Mouse (Mus musculus) right cerebral cortex, postnatal 14 days (tissue): ENCODE results near the gene Rbm44.
A peak's percentile ranks its signal among the peaks of the same experiment; 100 is the strongest.

ENCODE experiments used
- DNase-seq: peaks from one replicate; pipeline ENCODE4 v3.0.0; 2022

Rbm44 gene

DNA sequence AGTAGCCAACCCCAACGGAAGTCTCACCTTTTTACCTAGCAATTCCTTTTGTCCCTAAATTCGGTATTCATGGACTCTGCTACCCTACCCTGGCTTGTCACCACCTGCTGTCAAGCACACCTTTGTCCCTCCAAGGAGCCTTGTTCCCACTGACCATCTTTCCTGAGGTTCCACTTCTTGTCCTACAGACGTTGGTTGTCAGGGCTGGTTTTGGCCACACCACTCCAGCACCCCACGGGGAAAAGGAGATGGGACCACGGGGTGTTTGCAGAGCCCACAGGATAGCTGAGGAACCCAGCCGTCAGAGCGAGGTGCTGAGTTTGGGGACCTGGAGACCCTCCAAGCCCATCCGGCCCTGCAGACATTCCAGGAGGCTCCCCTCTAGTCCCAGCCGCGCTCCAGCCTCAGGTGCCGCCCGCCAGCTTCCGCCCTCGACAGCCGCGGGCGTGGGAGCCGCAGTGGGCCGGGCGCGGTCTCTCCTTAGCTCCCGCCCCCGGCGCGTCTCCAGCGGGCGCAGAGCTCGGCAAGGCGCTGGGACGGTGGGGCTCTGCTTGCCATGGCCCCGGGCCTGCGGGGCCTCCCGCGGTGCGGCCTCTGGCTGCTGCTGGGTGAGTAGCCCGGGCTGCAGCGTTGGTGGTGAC, 34.8 kb downstream of the Rbm44 start, which contains the start of gene Ramp1:
TSS of gene Ramp1 (plus strand) at position 290 of the 641 bp plus-strand sequence.
- peak; percentile 65 for DNase-seq

DNA sequence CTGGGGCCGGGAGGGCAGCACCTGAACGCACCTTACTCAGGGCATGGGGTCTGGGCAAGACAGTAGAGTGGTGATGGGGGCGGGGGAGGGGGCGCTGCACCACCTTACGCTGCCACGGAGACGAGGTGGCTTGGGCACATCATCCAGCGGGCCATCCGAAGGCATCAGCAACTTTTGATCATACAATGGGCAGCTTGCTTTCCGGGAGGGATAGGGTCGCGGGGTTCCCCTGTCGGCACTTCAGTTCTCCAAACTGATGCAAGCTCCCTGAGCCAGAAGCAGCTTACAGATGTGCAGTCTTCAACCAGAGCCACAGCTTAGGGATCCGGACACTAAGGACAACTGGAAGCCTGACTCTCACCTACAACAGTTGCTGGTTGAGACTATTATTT, 35.3 kb downstream of the Rbm44 start:
- no peak for DNase-seq

DNA sequence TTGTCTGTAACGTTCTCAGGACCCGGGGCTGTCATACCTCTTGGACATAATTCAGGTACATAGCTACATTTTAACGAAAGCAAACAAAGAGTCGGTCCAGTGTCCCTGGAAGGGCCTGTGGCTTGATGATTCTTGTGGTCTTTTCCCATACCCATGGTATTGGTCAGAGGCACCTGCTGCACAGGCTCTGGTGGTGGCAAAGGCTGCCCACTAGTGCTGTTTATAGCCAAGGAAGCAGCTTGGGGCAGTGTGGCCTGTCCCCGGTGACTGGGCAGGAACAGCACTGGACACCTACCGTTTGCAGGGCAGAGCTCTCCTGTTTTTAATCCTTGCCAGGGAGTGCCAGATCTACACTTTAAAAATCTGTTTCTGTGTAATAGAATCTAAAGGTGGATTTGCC, 35.8 kb downstream of the Rbm44 start:
- DNase-seq, result no peak

GRCm38 (mm10) chr1:91181261-91181660, 36.4 kb downstream of the Rbm44 start:
- DNase-seq, result no peak

DNA sequence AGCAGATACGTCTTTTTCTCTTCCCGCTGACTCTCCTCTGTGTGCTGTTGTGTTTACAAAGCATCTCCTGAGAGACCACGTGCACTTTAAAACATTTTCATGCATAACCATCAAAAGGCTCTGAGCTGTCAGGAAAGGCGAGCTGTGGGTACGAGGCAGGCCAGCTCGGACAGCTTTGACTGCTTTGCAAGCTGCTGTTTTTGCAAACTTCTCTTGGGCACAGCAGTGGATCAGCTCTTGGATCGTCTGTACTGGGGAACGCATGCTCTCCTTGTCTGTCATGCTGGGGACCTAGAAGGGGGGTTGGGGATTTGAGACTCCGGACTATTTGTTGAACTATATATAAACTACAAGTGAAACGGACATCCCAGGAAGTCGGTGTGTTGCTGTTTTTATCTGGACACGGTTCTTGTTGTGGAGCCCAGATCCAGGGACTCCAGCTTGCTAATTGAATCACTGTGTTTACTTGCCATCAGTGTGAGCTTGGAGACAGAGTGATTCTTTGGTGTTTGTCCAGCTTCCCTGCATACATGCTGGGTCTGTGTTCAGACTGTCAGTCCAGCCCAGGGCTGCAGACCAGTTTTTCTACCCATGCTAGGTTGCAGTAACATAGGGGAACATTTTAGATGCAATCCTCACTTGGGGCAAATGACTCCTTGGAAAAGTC, 37.0 kb downstream of the Rbm44 start:
- DNase-seq, result no peak

- no peak for DNase-seq
These were observed 38.4 kb downstream of the Rbm44 start for GRCm38 (mm10) chr1:91183305-91183704.

- DNase-seq, result no peak
These were observed 41.8 kb downstream of the Rbm44 start for GRCm38 (mm10) chr1:91186677-91187076.

DNA sequence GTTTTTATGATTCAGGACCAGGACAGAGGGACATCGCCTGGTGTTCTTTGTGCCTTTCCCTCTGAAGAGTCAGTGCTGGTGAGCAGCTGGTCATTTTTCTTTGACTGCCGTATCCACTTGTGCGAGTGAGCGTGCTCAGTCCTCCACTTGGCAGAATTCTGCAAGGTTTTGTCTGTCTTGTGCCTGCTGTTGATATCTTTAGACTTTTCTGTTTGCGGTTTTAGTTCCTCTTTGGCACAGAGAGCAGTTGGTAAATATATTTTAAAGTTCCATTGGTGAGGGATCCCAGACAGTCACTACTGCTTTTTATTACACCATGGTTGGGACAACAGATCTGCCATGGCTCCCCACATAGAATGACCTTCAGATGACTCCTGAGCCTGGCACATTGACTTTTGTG, 42.4 kb downstream of the Rbm44 start:
- DNase-seq, result no peak

GRCm38 (mm10) chr1:91187786-91188640, 43.1 kb downstream of the Rbm44 start:
- no peak for DNase-seq

GRCm38 (mm10) chr1:91188851-91189460, 44.1 kb downstream of the Rbm44 start:
- no peak for DNase-seq

- no peak for DNase-seq
These were observed 47.3 kb downstream of the Rbm44 start for GRCm38 (mm10) chr1:91192184-91192583.

DNA sequence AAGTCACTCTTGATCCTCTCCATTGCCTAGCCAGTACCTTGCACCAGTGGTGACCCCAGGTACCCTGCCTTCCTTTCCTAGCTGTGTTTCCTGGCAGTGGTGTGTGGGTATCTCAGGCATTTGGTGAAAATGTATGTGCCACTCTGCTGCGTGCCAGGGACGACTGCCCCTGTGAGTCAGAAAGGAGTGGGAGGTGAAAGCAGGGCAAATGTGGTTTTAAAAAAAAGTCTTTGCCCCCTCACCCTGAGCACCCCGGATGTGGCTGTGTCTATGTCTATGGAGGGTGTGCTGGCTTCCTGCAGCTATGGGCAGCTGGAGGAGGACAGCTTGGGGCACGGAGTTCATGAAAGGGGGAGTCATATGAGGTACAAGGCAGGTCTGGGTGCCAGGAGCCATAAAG, 48.4 kb downstream of the Rbm44 start:
- no peak for DNase-seq

DNA sequence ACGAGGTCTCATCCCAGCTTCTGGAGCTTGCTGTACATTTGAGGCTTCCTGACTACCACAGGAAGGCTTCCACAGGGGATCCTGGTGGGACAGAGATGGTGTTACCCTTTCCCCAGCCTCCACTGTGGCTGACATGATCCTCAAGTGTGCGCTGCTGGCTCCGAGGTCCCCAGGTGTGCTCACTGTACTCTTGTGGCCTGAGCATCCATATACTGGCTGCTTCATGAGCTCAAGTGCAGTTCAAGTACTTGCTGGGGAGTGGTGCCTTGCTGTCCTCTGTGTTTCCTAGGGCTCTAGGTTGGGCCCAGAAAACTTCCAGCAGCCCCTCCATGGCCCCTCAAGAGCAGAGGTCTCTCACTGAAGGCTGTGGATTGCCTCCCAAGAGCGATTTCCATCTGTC, 48.8 kb downstream of the Rbm44 start:
- no peak for DNase-seq

DNA sequence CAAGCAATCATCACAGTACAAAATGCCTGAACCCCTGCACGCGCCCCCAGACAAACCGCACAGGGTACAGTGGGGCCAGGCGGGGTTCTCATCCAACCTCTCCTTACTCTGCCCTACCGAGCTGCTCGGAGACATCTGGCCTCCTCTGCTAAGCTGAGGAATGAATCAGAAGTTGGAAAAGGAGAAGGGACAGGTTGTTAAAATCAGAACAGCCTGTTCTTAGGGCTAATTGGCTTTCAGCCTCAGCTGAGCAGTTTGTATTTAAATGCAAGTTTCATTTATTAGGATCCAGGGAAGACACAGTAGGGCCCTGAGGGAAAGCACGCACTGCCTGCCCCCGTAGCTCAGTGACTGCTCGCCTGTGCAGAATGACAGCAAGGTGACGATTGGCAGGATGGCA, 54.9 kb downstream of the Rbm44 start:
- DNase-seq, result no peak

DNA sequence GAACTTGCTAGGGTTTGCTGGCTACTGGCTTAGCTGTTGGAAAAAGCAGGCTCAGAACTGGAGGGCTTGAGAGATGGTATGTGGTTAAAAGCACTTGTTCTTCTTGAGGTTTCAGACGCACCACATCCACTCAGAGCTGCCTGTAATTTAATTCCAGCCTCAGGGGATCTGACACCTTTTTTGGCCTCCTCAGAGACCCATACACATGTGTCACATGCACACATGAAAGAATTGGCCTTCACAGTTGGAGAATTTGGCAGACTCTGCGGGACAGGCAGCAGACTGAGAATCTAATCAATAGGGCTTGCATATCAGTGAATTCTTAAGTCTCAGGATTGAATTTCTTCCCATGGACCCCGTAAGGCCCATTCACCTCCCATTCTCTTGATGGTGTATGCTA, 56.2 kb downstream of the Rbm44 start:
- DNase-seq, result no peak

DNA sequence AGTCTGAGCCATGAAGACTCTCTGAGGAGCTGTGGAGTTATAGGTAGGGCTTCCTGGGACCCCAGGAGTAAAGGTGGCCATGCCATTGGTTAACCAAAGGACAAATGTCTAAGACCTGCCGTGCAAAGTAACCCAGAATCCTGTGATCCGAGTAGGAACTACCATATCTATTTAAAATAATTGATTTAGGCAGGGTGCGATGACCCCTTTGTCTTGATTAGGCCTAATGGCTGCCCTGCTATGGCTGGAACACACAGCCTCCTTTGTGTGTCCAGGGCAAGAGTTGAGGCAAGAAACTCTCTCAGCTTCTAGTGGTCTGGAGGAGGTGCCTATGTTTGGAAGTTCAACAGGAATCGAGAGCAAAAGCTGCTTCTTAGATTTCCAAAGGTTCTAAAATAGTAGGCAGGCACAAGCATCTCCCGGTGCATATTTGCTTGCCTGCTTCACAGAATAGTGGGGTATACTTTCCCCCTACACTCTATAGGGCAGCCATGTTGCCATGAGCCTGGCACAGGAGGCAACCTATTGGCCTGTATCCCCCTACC, 59.4 kb downstream of the Rbm44 start:
- DNase-seq, result no peak

DNA sequence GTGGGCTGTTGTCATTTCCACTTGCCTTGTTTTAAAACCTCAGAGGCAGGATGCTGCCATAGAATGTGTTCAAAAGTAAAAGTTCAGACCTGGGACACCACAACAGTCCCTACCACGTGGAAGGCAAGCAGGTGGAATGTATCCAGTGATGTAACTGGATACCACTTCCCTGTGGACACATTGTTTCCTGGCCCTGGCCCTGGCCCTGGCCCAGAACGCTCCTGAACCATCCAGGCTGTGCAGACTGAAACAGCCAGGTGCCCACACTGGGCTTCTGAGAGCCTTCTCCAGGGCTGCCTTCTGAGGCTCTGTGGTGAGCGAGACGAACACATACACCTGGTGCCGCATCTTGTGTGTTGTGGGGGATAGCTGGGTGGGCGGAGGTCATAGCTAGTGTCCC, 60.8 kb downstream of the Rbm44 start:
- no peak for DNase-seq

GRCm38 (mm10) chr1:91206336-91206735, 61.4 kb downstream of the Rbm44 start:
- no peak for DNase-seq

DNA sequence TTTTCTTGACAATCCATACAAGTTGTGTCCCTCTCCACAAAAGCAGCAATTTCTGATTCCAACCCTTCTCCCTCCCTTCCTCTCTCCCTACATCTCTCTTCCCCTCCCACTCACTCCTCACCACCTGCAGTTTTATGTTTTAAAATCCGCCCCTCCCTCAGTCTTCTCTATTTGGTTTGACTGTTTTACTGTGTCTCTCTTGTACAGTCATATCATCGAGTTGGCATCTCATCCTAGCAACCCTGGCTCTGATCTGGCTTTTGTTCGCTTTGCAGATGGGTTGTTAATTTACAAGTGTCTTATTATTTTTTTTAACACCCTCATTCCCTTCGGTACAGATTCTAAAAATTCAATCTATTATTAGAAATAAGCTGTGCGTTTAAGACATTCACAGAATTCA, 62.0 kb downstream of the Rbm44 start:
- DNase-seq, result no peak

DNA sequence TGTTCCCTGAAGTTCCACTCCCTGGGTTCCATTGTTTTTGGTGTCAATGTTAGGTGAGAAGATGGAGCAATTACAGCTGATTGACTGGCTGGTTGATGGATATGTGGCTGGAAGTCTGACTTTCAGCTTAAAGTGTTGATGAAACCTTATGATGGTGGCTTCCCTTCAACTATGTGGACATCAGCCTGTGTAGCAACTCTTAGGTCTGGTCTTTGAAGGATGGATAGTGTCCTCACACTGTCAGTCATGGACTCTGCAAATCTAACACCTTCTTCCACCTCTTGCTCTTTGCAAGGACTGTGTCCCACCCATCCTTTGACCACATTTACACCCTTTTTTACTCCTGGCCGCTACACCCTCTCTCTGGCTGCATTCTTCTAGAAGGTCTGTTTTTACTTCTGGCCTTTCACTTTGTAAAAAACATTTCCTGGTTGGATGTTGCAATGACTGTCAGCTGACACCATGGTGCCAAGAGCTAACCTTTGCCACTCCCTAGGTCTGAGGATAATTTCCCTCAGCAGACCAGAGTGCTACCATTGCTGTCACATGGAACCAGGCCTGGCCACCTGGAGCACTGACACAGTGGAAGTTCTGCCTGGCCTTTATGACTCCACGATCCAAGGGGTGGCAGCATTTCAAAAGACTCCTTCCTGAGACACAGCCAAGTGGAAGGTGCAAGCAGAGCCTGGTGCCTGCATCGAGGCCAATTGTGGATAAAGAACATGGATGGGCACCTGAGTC, 62.6 kb downstream of the Rbm44 start:
- no peak for DNase-seq

DNA sequence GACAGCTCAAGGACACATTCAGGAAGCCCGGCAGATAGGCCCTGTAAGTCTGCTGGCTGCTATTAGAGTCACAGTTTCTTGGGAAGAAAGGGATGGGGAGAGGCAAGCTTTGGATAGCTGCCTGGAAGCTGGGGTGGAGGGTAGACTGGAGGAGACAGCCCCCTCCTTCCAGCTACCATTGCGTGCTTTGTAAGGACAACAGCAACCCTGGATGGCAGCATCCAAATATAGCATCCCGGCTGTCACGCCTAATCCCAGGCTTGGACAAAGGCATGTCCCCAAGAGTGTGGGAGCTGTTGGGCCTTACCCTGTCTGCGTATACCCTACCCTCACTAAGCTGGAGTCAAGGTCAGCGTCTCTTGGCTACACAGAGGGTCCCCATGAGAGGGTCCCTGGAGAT, 64.5 kb downstream of the Rbm44 start:
- peak; percentile 66 for DNase-seq

DNA sequence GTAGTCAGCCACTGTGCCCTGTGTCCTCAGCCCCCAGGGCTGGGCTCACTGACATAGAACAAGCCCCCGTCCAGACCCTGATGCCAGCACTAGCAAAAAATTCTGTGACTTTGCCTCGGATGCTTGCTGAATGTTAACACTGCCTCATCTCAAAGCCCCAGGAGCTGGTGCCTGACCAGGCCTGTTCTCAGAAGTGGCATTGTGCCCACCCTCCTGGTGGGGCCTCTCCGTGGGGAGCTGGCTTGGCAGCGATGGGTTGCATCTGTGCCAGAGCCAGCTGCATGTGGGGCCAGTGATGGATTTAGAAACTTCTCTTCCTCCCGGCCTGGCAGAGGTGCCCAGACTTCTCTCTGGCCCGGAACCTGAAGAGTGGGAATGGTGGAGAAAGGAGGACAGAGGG, 64.9 kb downstream of the Rbm44 start:
- DNase-seq, result peak; percentile 85
